Mouse (Mus musculus): ENCODE data around the gene Esyt1. TPM values are rescaled to one million over a fixed set of nuclear protein-coding genes. Genes with fewer than 3 reads are reported as not detected.

Gene Esyt1
- total RNA-seq (2023), result 100 to 1,000 TPM; 126 to 159 TPM

GRCm38 (mm10) chr10:128525671-128526308 lies at the start of gene Esyt1:
Gene Esyt1, minus strand, starts transcription at chr10:128525871.

GRCm38 (mm10) chr10:128565788-128566531 lies 40.3 kb upstream of the Esyt1 start, which contains the start of gene Pa2g4:
Gene Pa2g4, minus strand, starts transcription at chr10:128565987.

GRCm38 (mm10) chr10:128548947-128549681 lies 23.4 kb upstream of the Esyt1 start, which contains the start of gene Rpl41:
Gene Rpl41, minus strand, starts transcription at chr10:128549305.

GRCm38 (mm10) chr10:128547361-128548032 lies 21.8 kb upstream of the Esyt1 start, which contains the start of gene Zc3h10:
Gene Zc3h10, minus strand, starts transcription at chr10:128547774.

GRCm38 (mm10) chr10:128498590-128498989 lies 27.1 kb downstream of the Esyt1 start, which contains the start of gene Myl6b:
Gene Myl6b, minus strand, starts transcription at chr10:128498685.

GRCm38 (mm10) chr10:128493695-128494666 lies 31.7 kb downstream of the Esyt1 start, which contains the start of gene Myl6:
Gene Myl6, minus strand, starts transcription at chr10:128494145.

Other genes starting within 250 kb of the Esyt1 start
- not detected for gene Il23a, start 227.1 kb downstream of the Esyt1 start, total RNA-seq (2023)
- gene Pan2, start 222.5 kb downstream of the Esyt1 start, total RNA-seq (2023), result 10 to 100 TPM; 27.4 to 30.6 TPM
- 10 to 100 TPM; 26.9 to 36.3 TPM for gene Cnpy2, start 203.4 kb downstream of the Esyt1 start, total RNA-seq (2023)
- gene Cs, start 188.1 kb downstream of the Esyt1 start, total RNA-seq (2023), result 100 to 1,000 TPM in 1 of 2 experiments, 10 to 100 TPM in 1; 93.2 to 107 TPM
- 10 to 100 TPM; 15.4 to 17.8 TPM for gene Coq10a, start 156.9 kb downstream of the Esyt1 start, total RNA-seq (2023)
- 10 to 100 TPM; 35.0 to 42.4 TPM for gene Ankrd52, start 148.8 kb downstream of the Esyt1 start, total RNA-seq (2023)
- gene Slc39a5, start 124.6 kb downstream of the Esyt1 start, total RNA-seq (2023), result not detected
- gene Nabp2, start 114.4 kb downstream of the Esyt1 start, total RNA-seq (2023), result 10 to 100 TPM; 31.6 to 43.5 TPM
- gene Rnf41, start 114.2 kb downstream of the Esyt1 start, total RNA-seq (2023), result 10 to 100 TPM; 37.6 to 38.5 TPM
- 10 to 100 TPM; 95.0 to 97.7 TPM for gene Smarcc2, start 66.6 kb downstream of the Esyt1 start, total RNA-seq (2023)
- gene Myl6, start 31.7 kb downstream of the Esyt1 start, total RNA-seq (2023), result 1,000 to 10,000 TPM; 1,139 to 1,227 TPM
- 1 to 10 TPM in 1 of 2 experiments, under 1 TPM in 1; 0.98 to 1.8 TPM for gene Myl6b, start 27.2 kb downstream of the Esyt1 start, total RNA-seq (2023)
- 10 to 100 TPM; 25.6 to 28.0 TPM for gene Zc3h10, start 21.9 kb upstream of the Esyt1 start, total RNA-seq (2023)
- 1,000 to 10,000 TPM; 1,597 to 1,656 TPM for gene Rpl41, start 23.4 kb upstream of the Esyt1 start, total RNA-seq (2023)
- 10 to 100 TPM; 42.7 to 48.3 TPM for gene Pa2g4, start 40.1 kb upstream of the Esyt1 start, total RNA-seq (2023)
- gene Erbb3, start 63.8 kb upstream of the Esyt1 start, total RNA-seq (2023), result under 1 TPM; 0.49 to 0.58 TPM
- gene Rps26, start 100.9 kb upstream of the Esyt1 start, total RNA-seq (2023), result 100 to 1,000 TPM; 471 to 533 TPM
- gene Ikzf4, start 120.1 kb upstream of the Esyt1 start, total RNA-seq (2023), result not detected
- gene Suox, start 148.2 kb upstream of the Esyt1 start, total RNA-seq (2023), result 1 to 10 TPM; 2.3 to 3.2 TPM
- 100 to 1,000 TPM; 110 to 114 TPM for gene Rab5b, start 170.4 kb upstream of the Esyt1 start, total RNA-seq (2023)
- 1 to 10 TPM; 1.6 to 2.2 TPM for gene Pmel, start 178.3 kb upstream of the Esyt1 start, total RNA-seq (2023)
- 10 to 100 TPM; 74.7 to 85.8 TPM for gene Cdk2, start 179.2 kb upstream of the Esyt1 start, total RNA-seq (2023)
- gene Dgka, start 219.0 kb upstream of the Esyt1 start, total RNA-seq (2023), result 10 to 100 TPM; 50.1 to 52.9 TPM
- gene Pym1, start 222.0 kb upstream of the Esyt1 start, total RNA-seq (2023), result 10 to 100 TPM; 18.5 to 21.6 TPM

Data from neutrophil, adult 59 days (primary cell).